Mouse (Mus musculus) cerebellum, adult (tissue): ENCODE measurements at regions not wholly inside any gene's neighbourhood (a gene's known extent, or its start where the extent isn't known, plus 50 kb on each side); places are given as distances from the start of the nearest gene placed in this dataset.

Source experiments
- ATAC-seq: cut with Nextera tagmentation; 2 replicates; pipeline ENCODE4 v1.9.2; 2017; ENCODE audit warnings: mild to moderate bottlenecking, moderate library complexity, mixed read lengths; ENCODE audit not compliant: insufficient number of reproducible peaks, low FRiP score, low TSS enrichment

GRCm38 (mm10) chr3:133748756-133749737 lies 204.1 kb upstream of the Tet2 start:
- no peak for ATAC-seq

- ATAC-seq, result no peak
Measured at GRCm38 (mm10) chr3:133750061-133750460, 205.1 kb upstream of the Tet2 start.

DNA sequence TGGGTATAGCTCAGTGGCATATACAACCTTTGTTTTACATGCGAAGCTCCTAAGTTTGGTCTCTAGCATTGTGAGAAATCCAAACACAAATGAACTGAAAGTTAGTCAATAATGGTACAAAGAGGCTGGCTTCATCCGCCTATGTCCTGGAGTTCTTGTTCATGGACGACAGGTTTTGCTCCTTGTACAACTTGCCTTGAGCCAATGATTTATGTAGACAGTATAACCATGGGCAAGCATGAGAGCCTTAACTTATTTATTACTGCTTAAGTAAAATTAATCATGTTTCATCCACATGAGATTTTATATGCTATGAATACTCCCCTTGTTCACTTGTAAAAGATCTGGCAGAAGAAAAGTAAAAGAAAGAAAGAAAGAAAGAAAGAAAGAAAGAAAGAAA lies 205.7 kb upstream of the Tet2 start:
- ATAC-seq, result no peak

DNA sequence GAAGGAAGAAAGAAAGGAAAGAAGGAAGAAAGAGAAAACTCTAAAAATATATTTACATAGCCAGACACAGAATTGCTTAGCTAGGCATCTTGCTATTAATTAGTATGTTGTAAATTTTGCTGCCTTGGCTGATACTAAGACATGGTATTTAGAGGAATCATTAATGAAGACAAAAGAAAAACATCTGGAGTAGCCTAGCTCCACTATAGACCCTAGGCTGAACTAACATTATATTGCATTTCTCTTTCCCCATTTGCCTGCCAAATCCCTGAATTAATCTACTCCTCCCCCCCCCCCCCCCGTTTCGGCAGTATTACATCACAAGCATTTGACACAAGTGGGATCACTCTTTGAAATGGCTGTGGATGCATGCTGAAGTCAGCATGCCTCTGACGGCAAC lies 206.1 kb upstream of the Tet2 start:
- ATAC-seq, result no peak

- ATAC-seq, result no peak
Measured at GRCm38 (mm10) chr3:133751565-133751964, 206.6 kb upstream of the Tet2 start.

- no peak for ATAC-seq
Measured at GRCm38 (mm10) chr3:133753041-133753440, 208.1 kb upstream of the Tet2 start.

- peak; percentile 17; the same call in 1 of the 2 replicates for ATAC-seq
Measured at GRCm38 (mm10) chr3:133754006-133754910, 209.3 kb upstream of the Tet2 start.

- peak; percentile 84; the same call in 1 of the 2 replicates for ATAC-seq
Measured at GRCm38 (mm10) chr3:133754911-133755259, 209.9 kb upstream of the Tet2 start.

DNA sequence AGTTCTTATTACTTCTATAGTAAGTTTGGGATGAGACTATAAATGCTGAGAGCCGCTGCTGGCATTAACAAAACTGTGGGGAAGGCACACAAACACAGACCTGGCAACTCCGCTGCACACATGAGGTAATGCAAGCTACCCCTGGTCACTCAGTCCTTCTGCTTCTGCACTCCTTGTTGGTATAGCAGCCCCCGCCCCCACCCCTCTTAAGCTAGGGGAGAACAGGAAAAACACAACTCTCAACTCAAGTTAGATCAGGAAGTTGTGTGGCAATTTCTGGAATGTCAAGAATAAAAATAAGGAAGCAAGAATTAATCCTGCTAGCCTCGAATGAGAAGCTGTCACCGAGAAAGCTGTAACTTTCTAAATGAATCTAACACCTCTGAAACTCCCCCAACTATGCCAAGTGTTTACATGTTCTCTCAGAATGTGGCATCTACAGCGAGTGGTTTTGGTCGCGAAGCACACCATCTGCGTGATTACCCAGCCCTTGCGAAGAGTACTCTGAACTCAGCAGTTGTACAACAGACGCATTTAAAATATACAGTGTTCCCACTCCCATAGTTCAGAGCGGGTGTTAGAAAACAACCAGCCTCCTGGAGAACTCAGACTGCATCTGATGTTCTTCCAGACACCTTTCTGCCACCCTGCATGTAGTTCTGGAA lies 212.9 kb upstream of the Tet2 start:
- no peak for ATAC-seq

DNA sequence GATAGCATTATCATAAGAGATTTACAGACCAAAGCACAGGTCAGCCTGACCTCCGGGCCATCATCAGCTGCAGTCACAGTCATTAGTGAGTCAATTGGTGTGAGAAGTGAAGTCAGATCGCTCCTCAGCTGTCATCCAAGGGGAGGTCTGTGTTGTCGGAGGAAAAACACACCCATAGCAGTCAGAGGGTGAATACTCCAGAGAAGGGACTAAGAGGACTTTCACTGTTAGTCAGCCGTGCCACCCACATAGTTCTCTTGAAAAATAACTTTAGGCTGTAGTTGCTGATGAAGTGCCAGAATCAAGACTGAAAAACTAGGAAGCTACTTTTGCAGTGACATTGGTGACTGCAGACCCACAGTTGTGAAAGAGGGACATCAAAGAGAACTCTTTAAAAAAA lies 213.5 kb upstream of the Tet2 start:
- no peak for ATAC-seq

DNA sequence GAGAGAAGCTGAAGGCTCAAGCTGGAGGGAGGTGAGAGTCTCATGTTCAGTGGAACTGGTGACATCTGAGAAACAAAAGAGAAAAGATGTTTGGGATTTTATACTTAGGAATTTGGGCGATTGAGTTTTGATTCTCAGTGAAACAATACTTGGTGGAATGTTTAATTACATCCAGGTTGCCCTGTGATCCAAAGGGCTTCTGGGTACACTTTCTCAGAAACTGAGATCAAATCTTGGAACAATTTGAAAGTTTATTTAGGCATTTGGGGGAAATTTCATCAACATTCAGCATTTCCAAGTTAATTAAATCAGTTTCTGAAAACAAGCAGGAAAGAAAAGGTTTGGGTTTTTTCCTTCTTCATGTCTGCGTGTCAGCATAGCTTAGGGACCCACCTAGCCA lies 214.7 kb upstream of the Tet2 start:
- ATAC-seq, result no peak

GRCm38 (mm10) chr3:133760221-133760620 lies 215.3 kb upstream of the Tet2 start:
- no peak for ATAC-seq

- no peak for ATAC-seq
Measured at GRCm38 (mm10) chr3:133763721-133764120, 218.8 kb upstream of the Tet2 start.

GRCm38 (mm10) chr3:133773490-133773889 lies 228.6 kb upstream of the Tet2 start:
- ATAC-seq, result no peak

DNA sequence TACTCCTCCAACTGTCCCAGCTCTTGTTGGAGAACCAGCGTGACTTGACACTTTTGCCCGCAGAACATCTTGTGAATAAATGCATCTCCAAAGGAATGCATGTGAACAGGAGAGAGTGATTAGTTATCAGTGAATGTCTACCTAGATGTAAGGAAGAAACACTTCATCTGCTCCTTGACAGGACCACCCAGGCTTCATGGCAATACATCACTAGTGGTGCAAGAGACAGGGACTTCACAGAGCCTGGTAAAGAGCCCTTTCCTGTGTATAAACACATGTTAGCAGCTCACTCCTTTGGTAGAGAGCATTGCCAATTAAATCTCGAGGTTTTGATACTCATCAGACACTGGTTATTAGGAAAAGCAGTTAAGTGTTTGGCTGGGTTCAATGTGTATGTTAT lies 229.3 kb upstream of the Tet2 start:
- no peak for ATAC-seq

- ATAC-seq, result no peak
Measured at GRCm38 (mm10) chr3:133776013-133776412, 231.1 kb upstream of the Tet2 start.

- no peak for ATAC-seq
Measured at GRCm38 (mm10) chr3:133779161-133779789, 234.3 kb upstream of the Tet2 start.

DNA sequence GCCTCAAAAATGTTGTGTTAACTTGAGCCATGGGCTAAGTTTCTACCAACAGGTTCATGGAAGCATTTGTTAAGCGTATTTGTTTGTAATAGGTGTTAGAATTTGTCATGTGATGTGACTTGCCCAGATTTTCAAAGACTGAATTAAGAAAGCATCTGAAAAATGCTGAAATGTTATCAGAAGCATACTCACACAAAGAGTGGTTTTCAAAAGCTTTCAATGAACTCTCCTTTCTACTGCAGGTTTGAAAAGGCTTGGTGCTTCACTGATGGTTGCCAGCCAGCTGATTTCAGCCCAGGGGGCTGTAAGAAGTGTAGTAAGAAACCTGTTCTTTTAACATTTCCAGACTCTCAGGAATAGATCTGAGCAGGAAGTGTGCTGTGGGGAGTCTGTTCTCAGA lies 238.1 kb upstream of the Tet2 start:
- no peak for ATAC-seq

GRCm38 (mm10) chr3:133791361-133791760 lies 246.4 kb upstream of the Tet2 start:
- no peak for ATAC-seq

DNA sequence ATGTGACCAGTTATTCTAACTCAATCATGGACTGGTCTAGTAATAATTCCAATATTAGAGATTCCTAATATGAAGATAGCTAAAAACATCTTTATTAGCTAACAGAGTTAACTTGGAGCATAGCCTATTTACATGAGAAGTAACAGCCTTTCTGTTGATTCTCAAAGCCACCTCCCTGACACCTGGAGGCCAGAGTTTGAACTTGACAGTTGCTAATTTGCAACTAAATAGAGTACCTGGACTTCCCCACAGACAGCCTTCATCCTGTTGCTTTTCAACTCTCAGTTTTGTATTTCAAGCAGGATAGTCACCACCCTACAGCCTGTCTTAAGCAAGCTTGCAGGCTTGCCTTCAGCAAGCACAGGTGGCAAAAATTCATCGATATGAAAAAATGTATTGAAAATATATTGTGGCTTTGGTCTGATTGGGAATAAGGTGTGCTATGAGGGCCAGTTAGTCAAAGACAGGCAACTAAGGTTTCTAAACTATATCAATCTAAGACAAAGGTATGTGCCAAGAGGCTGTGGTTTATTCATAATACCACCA lies 264.1 kb upstream of the Tet2 start:
- ATAC-seq, result no peak
